Mouse (Mus musculus) MEL (cell line): Measurements from ENCODE around the gene Dtx3l.

Experiments used
- CTCF ChIP-seq, 3 experiments: IDR thresholded peaks in 2 of 3; conservative IDR thresholded peaks in 1 of 3; 2 replicates each; pipeline ENCODE4 v1.5.1; 2011 to 2012; ENCODE audit warnings: low read length in 3 of 3, low read depth in 2 of 3, mild to moderate bottlenecking in 2 of 3, improper control_type of control experiment in 1 of 3, inconsistent platforms in 1 of 3, mixed read lengths in 1 of 3, moderate library complexity in 1 of 3; ENCODE audit not compliant: control insufficient read depth in 1 of 3, insufficient read depth in 1 of 3, poor library complexity in 1 of 3, severe bottlenecking in 1 of 3
- EP300 ChIP-seq, 2 experiments: IDR thresholded peaks; 2 replicates each; pipeline ENCODE4 v1.6.1; 2011; ENCODE audit warnings: improper control_type of control experiment in 2 of 2, low read length in 2 of 2, low read depth in 1 of 2, mild to moderate bottlenecking in 1 of 2
- POLR2A ChIP-seq, 2 experiments: IDR thresholded peaks; 2 replicates each; pipeline ENCODE4 v1.6.1; 2011 to 2012; ENCODE audit warnings: low read length in 2 of 2, mild to moderate bottlenecking in 2 of 2, control low read depth in 1 of 2, improper control_type of control experiment in 1 of 2, low read depth in 1 of 2, moderate library complexity in 1 of 2; ENCODE audit not compliant: control insufficient read depth in 1 of 2, insufficient read depth in 1 of 2, poor library complexity in 1 of 2
- ZC3H11A ChIP-seq: IDR thresholded peaks from 2 replicates; pipeline ENCODE4 v1.6.1; 2012; ENCODE audit warnings: low read depth, mild to moderate bottlenecking, inconsistent platforms, low read length, improper control_type of control experiment
- ZMIZ1 ChIP-seq: IDR thresholded peaks from 2 replicates; pipeline ENCODE4 v1.6.1; 2012; ENCODE audit warnings: low read depth, mild to moderate bottlenecking, inconsistent platforms, low read length, improper control_type of control experiment, moderate library complexity

GRCm38 (mm10) chr16:35906887-35907286, 32.1 kb downstream of the Dtx3l start:
- TF ChIP-seq ZC3H11A, result no peak
- no peak for TF ChIP-seq POLR2A (IDR thresholded peaks at IDR 0.05; ENCODE audit: control insufficient read depth in 1 of 2, insufficient read depth in 1 of 2, low read depth in 1 of 2, low read length in 2 of 2, poor library complexity in 1 of 2)
- TF ChIP-seq ZMIZ1, result no peak
- no peak for TF ChIP-seq EP300 (IDR thresholded peaks at IDR 0.05; ENCODE audit: low read depth in 1 of 2, low read length in 2 of 2)
- no peak for TF ChIP-seq CTCF (IDR thresholded peaks at IDR 0.05 in 2 of 3, conservative IDR thresholded peaks at IDR 0.05 in 1 of 3; ENCODE audit: control insufficient read depth in 1 of 3, insufficient read depth in 1 of 3, low read depth in 2 of 3, low read length in 3 of 3, poor library complexity in 1 of 3, severe bottlenecking in 1 of 3)
